Mouse (Mus musculus) ES-Bruce4 (cell line): ENCODE measurements around the gene Myh2.

ENCODE experiments used
- CTCF ChIP-seq: IDR thresholded peaks from one replicate; pipeline ENCODE4 v1.8.1; 2011; ENCODE audit warnings: low read depth, low read length
- POLR2A ChIP-seq: IDR thresholded peaks from one replicate; pipeline ENCODE4 v1.8.1; 2011; ENCODE audit warnings: low read length; ENCODE audit not compliant: insufficient read depth

DNA sequence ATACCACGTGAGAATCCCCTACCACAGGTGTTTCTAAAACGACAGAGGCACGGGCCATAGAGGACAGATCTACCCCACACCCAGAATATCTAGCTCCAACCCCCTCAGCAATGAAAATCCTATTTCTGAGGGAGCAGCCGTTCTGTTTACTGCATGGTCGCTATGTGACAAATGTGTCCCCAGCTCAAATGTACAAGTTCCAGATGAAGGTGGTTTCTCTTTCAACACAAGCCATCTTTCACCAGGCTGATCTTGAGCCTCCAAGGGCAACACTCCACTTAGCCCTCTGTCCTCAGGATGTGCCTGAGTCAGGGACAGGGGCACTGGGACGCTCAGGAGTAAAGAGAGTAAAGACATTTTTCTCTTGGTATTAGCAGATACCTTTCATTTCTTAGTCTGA is 29.8 kb upstream of the Myh2 start:
- TF ChIP-seq CTCF: no peak
- TF ChIP-seq POLR2A: no peak
